Mouse (Mus musculus): ENCODE results near the gene Zfp641. TPM values are rescaled to one million over a fixed set of nuclear protein-coding genes. Genes with fewer than 3 reads are reported as not detected.

Gene Zfp641
- polyA plus RNA-seq (2014; fragmentation: Nextera tagmentation; extraction: Ambion mirVana) = 1.2 TPM in 2 replicates

- Histone ChIP-seq H3K9ac (ENCODE audit: low read length) (peak within 1 kb of the TSS; percentile 78), H3K4me1 (replicated peaks; ENCODE audit: control insufficient read depth, insufficient read depth, low read length) (peaks cover 3% of the 10 kb centered on the region; the same call in 1 of the 2 replicates), H3K27ac (ENCODE audit: low read depth, low read length) (no peak within 1 kb of the TSS), H3K4me2 (ENCODE audit: low read depth, low read length, severe bottlenecking) (peak within 1 kb of the TSS; percentile 94), H3K9me3 (ENCODE audit: control insufficient read depth, low read length) (no peaks in the 10 kb centered on the region), H3K4me3 (ENCODE audit: low read depth, low read length) (peak within 1 kb of the TSS; percentile 64), H3K36me3 (ENCODE audit: control insufficient read depth, insufficient read depth, low read length) (no peaks in the 10 kb centered on the region), H3K27me3 (ENCODE audit: control insufficient read depth, insufficient read depth, low read length) (no peaks in the 10 kb centered on the region)
- DNase-seq (ENCODE audit: low spot score) (peak; percentile 69), ATAC-seq (replicated peaks; ENCODE audit: low FRiP score) (peak; percentile 76)
- 2% methylated on average over 59 of the region's 60 CpGs for WGBS
These were observed at the start of gene Zfp641 for GRCm38 (mm10) chr15:98295628-98296551. Gene Zfp641 (minus strand): TSS chr15:98296161.

GRCm38 (mm10) chr15:98340887-98341286 is 44.9 kb upstream of the Zfp641 start, which contains the start of gene Olfr284:
Gene Olfr284 (minus strand): TSS chr15:98340987.
- Histone ChIP-seq H3K36me3 (ENCODE audit: control insufficient read depth, insufficient read depth, low read length) (no peaks in the 10 kb centered on the region), H3K27me3 (ENCODE audit: control insufficient read depth, insufficient read depth, low read length) (no peaks in the 10 kb centered on the region), H3K4me1 (replicated peaks; ENCODE audit: control insufficient read depth, insufficient read depth, low read length) (no peaks in the 10 kb centered on the region), H3K27ac (ENCODE audit: low read depth, low read length) (no peak within 1 kb of the TSS), H3K9me3 (ENCODE audit: control insufficient read depth, low read length) (no peaks in the 10 kb centered on the region), H3K4me3 (ENCODE audit: low read depth, low read length) (no peak within 1 kb of the TSS), H3K4me2 (ENCODE audit: low read depth, low read length, severe bottlenecking) (no peak within 1 kb of the TSS), H3K9ac (ENCODE audit: low read length) (no peak within 1 kb of the TSS)
- ATAC-seq (replicated peaks; ENCODE audit: low FRiP score) (no peak), DNase-seq (ENCODE audit: low spot score) (no peak)
- 91% methylated on average over 8 of the region's 8 CpGs for WGBS

GRCm38 (mm10) chr15:98317177-98317724 is 21.3 kb upstream of the Zfp641 start, which contains the start of gene Olfr285:
Gene Olfr285 (minus strand): TSS chr15:98317353.
- Histone ChIP-seq H3K4me2 (ENCODE audit: low read depth, low read length, severe bottlenecking) (no peak within 1 kb of the TSS), H3K27me3 (ENCODE audit: control insufficient read depth, insufficient read depth, low read length) (no peaks in the 10 kb centered on the region), H3K36me3 (ENCODE audit: control insufficient read depth, insufficient read depth, low read length) (no peaks in the 10 kb centered on the region), H3K9ac (ENCODE audit: low read length) (no peak within 1 kb of the TSS), H3K9me3 (ENCODE audit: control insufficient read depth, low read length) (no peaks in the 10 kb centered on the region), H3K4me3 (ENCODE audit: low read depth, low read length) (no peak within 1 kb of the TSS), H3K4me1 (replicated peaks; ENCODE audit: control insufficient read depth, insufficient read depth, low read length) (no peaks in the 10 kb centered on the region), H3K27ac (ENCODE audit: low read depth, low read length) (no peak within 1 kb of the TSS)
- ATAC-seq (replicated peaks; ENCODE audit: low FRiP score) (no peak), DNase-seq (ENCODE audit: low spot score) (no peak)
- WGBS = 95% methylated on average over 5 of the region's 5 CpGs

GRCm38 (mm10) chr15:98315703-98316102 is 19.7 kb upstream of the Zfp641 start:
- Histone ChIP-seq H3K27me3 (ENCODE audit: control insufficient read depth, insufficient read depth, low read length) (no peaks in the 10 kb centered on the region), H3K4me2 (ENCODE audit: low read depth, low read length, severe bottlenecking) (no peak overlapping the region), H3K4me1 (replicated peaks; ENCODE audit: control insufficient read depth, insufficient read depth, low read length) (no peaks in the 10 kb centered on the region), H3K27ac (ENCODE audit: low read depth, low read length) (no peak overlapping the region), H3K36me3 (ENCODE audit: control insufficient read depth, insufficient read depth, low read length) (no peaks in the 10 kb centered on the region), H3K9ac (ENCODE audit: low read length) (no peak overlapping the region), H3K9me3 (ENCODE audit: control insufficient read depth, low read length) (no peaks in the 10 kb centered on the region), H3K4me3 (ENCODE audit: low read depth, low read length) (no peak overlapping the region)
- DNase-seq (ENCODE audit: low spot score) (no peak), ATAC-seq (replicated peaks; ENCODE audit: low FRiP score) (no peak)
- 60% methylated on average over 6 of the region's 6 CpGs for WGBS

GRCm38 (mm10) chr15:98293651-98294050 is 2.3 kb downstream of the Zfp641 start:
- Histone ChIP-seq H3K27ac (ENCODE audit: low read depth, low read length) (no peak overlapping the region), H3K27me3 (ENCODE audit: control insufficient read depth, insufficient read depth, low read length) (no peaks in the 10 kb centered on the region), H3K36me3 (ENCODE audit: control insufficient read depth, insufficient read depth, low read length) (no peaks in the 10 kb centered on the region), H3K9me3 (ENCODE audit: control insufficient read depth, low read length) (no peaks in the 10 kb centered on the region), H3K4me2 (ENCODE audit: low read depth, low read length, severe bottlenecking) (no peak overlapping the region), H3K4me3 (ENCODE audit: low read depth, low read length) (no peak overlapping the region), H3K9ac (ENCODE audit: low read length) (no peak overlapping the region), H3K4me1 (replicated peaks; ENCODE audit: control insufficient read depth, insufficient read depth, low read length) (peaks cover 3% of the 10 kb centered on the region; the same call in 1 of the 2 replicates)
- ATAC-seq (replicated peaks; ENCODE audit: low FRiP score) (no peak), DNase-seq (ENCODE audit: low spot score) (no peak)
- 91% methylated on average over 8 of the region's 8 CpGs for WGBS

- WGBS = 69% methylated on average over 12 of the region's 12 CpGs
- Histone ChIP-seq H3K27me3 (ENCODE audit: control insufficient read depth, insufficient read depth, low read length) (no peaks in the 10 kb centered on the region), H3K36me3 (ENCODE audit: control insufficient read depth, insufficient read depth, low read length) (no peaks in the 10 kb centered on the region), H3K4me1 (replicated peaks; ENCODE audit: control insufficient read depth, insufficient read depth, low read length) (no peaks in the 10 kb centered on the region), H3K4me3 (ENCODE audit: low read depth, low read length) (no peak overlapping the region), H3K27ac (ENCODE audit: low read depth, low read length) (no peak overlapping the region), H3K9ac (ENCODE audit: low read length) (no peak overlapping the region), H3K4me2 (ENCODE audit: low read depth, low read length, severe bottlenecking) (no peak overlapping the region), H3K9me3 (ENCODE audit: control insufficient read depth, low read length) (no peaks in the 10 kb centered on the region)
- DNase-seq (ENCODE audit: low spot score) (no peak), ATAC-seq (replicated peaks; ENCODE audit: low FRiP score) (no peak)
These were observed 7.4 kb downstream of the Zfp641 start for GRCm38 (mm10) chr15:98288566-98288965.

GRCm38 (mm10) chr15:98286418-98286817 is 9.5 kb downstream of the Zfp641 start:
- Histone ChIP-seq H3K27me3 (ENCODE audit: control insufficient read depth, insufficient read depth, low read length) (no peaks in the 10 kb centered on the region), H3K4me1 (replicated peaks; ENCODE audit: control insufficient read depth, insufficient read depth, low read length) (no peaks in the 10 kb centered on the region), H3K4me2 (ENCODE audit: low read depth, low read length, severe bottlenecking) (no peak overlapping the region), H3K4me3 (ENCODE audit: low read depth, low read length) (no peak overlapping the region), H3K36me3 (ENCODE audit: control insufficient read depth, insufficient read depth, low read length) (no peaks in the 10 kb centered on the region), H3K9ac (ENCODE audit: low read length) (no peak overlapping the region), H3K27ac (ENCODE audit: low read depth, low read length) (no peak overlapping the region), H3K9me3 (ENCODE audit: control insufficient read depth, low read length) (no peaks in the 10 kb centered on the region)
- WGBS = 84% methylated on average over 7 of the region's 7 CpGs
- ATAC-seq (replicated peaks; ENCODE audit: low FRiP score) = no peak
- no peak for DNase-seq (ENCODE audit: low spot score)

GRCm38 (mm10) chr15:98257776-98258175 is 38.2 kb downstream of the Zfp641 start:
- no peaks in the 10 kb centered on the region for H3K9me3 ChIP-seq (ENCODE audit: control insufficient read depth, low read length)
- no peak overlapping the region for H3K27ac ChIP-seq (ENCODE audit: low read depth, low read length)
- no peaks in the 10 kb centered on the region for H3K4me1 ChIP-seq (replicated peaks; ENCODE audit: control insufficient read depth, insufficient read depth, low read length)
- ATAC-seq (replicated peaks; ENCODE audit: low FRiP score) (no peak), DNase-seq (ENCODE audit: low spot score) (no peak)
- no peak overlapping the region for H3K4me3 ChIP-seq (ENCODE audit: low read depth, low read length)
- 87% methylated on average over 7 of the region's 7 CpGs for WGBS
- no peak overlapping the region for H3K9ac ChIP-seq (ENCODE audit: low read length)
- no peaks in the 10 kb centered on the region for H3K36me3 ChIP-seq (ENCODE audit: control insufficient read depth, insufficient read depth, low read length)
- no peak overlapping the region for H3K4me2 ChIP-seq (ENCODE audit: low read depth, low read length, severe bottlenecking)
- no peaks in the 10 kb centered on the region for H3K27me3 ChIP-seq (ENCODE audit: control insufficient read depth, insufficient read depth, low read length)
